In the genomic region with DNA sequence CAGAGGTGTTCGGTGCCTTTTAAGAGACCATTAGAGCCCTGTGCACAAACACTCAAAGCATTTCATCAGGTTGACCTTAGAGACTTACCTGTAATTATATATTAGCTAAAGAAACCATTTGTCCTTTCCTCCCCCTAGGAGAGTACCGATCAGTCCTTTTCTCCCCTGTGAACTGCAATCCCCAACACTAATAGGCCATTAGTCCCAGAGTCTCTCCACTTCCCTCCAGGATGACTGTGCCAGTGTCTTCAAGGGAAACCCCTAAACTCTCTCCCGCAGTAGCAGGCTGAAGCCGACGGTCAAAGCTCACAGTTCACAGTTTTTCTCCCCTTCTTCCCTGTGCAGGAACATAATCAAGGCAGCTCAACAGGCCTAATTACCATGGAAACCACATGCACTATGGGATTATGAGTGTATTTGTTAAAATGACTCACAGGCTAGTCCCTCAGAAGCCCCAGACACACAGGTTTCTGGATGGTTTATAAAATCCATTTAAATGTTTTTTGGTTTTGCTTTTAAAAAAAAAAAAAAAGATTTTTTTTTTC, we compare ENCODE assay signal across 9 mouse cellular contexts. TPM values are rescaled to one million over a fixed set of nuclear protein-coding genes. Genes with fewer than 3 reads are reported as not detected.
DNase-seq lines count a peak whose midpoint lies in the region; ATAC-seq and TF ChIP-seq lines count a peak whose summit lies in the region.
"Had no signal": no experiment of that assay in that cellular context is flagged by ENCODE, and none has a peak within 500 bp of the region (broad histone marks: within the 10 kb centered on the region; RNA-seq: fewer than 3 reads in every experiment).

No protein-coding gene starts in this region.

- no peak for TF ChIP-seq POLR2A in thymus, adult 2 months (IDR thresholded peaks at IDR 0.05; ENCODE audit: control insufficient read depth, extremely low read depth, insufficient read depth, low read length, poor library complexity)

- TF ChIP-seq CTCF in intestine, postnatal 0 days (IDR thresholded peaks at IDR 0.05; ENCODE audit: low read depth): no peak
- TF ChIP-seq CTCF in thymus, adult 2 months (IDR thresholded peaks at IDR 0.05; ENCODE audit: borderline replicate concordance, control insufficient read depth, extremely low read depth, insufficient read depth, low read length, poor library complexity): no peak

- no peak overlapping the region for H3K27ac ChIP-seq in embryonic facial prominence, embryonic 15.5 days (replicated peaks)
- H3K27ac ChIP-seq in intestine, postnatal 0 days (ENCODE audit: low read depth, low read length): no peak overlapping the region
- H3K27ac ChIP-seq in thymus, adult 2 months (ENCODE audit: control insufficient read depth, insufficient read depth, low read length): no peak overlapping the region

- intact Hi-C loops in heart, postnatal 14 days (cut with DNase I): no loop called here

- 0 out of 2 replicates have a peak, but pooled peaks have one; percentile 13 for ATAC-seq in embryonic facial prominence, embryonic 15.5 days (ENCODE audit: insufficient number of reproducible peaks, low FRiP score, low TSS enrichment, low read depth)
- ATAC-seq in intestine, postnatal 0 days: peak; percentile 78

- WGBS in embryonic facial prominence, embryonic 15.5 days: 32% methylated on average over 5 of the region's 5 CpGs
- 38% methylated on average over 5 of the region's 5 CpGs for WGBS in intestine, postnatal 0 days
- 94% methylated on average over 5 of the region's 5 CpGs for WGBS in thymus, adult 2 months

- peaks cover 23% of the 10 kb centered on the region for H3K4me1 ChIP-seq in embryonic facial prominence, embryonic 15.5 days
- H3K4me1 ChIP-seq in intestine, postnatal 0 days (replicated peaks; ENCODE audit: control insufficient read depth, insufficient read depth, low read length): peaks cover 7% of the 10 kb centered on the region
- peaks cover 18% of the 10 kb centered on the region for H3K4me1 ChIP-seq in thymus, adult 2 months (replicated peaks; ENCODE audit: control insufficient read depth, insufficient read depth, low read length)

- no peak overlapping the region for H3K4me2 ChIP-seq in embryonic facial prominence, embryonic 15.5 days (replicated peaks)
- no peak overlapping the region for H3K4me2 ChIP-seq in intestine, postnatal 0 days (replicated peaks; ENCODE audit: low read depth)

- H3K9me3 ChIP-seq in embryonic facial prominence, embryonic 15.5 days (replicated peaks): no peaks in the 10 kb centered on the region
- no peaks in the 10 kb centered on the region for H3K9me3 ChIP-seq in intestine, postnatal 0 days (ENCODE audit: control insufficient read depth)

- no peak overlapping the region for H3K9ac ChIP-seq in embryonic facial prominence, embryonic 15.5 days
- H3K9ac ChIP-seq in intestine, postnatal 0 days (ENCODE audit: low read depth, low read length): no peak overlapping the region

- DNase-seq in heart, adult 11 months: peak; percentile 64
- no peak for DNase-seq in heart, postnatal 14 days
- DNase-seq in 416B (ENCODE audit: low read depth): peak; percentile 36
- DNase-seq in kidney, adult 18-20 months: no peak
- DNase-seq in right cerebral cortex, postnatal 25 days: no peak
- DNase-seq in thymus, adult 2 months: no peak
- DNase-seq: kidney, adult 2 months had no signal

- no peaks in the 10 kb centered on the region for H3K27me3 ChIP-seq in embryonic facial prominence, embryonic 15.5 days
- H3K27me3 ChIP-seq in intestine, postnatal 0 days (replicated peaks; ENCODE audit: control insufficient read depth, insufficient read depth, low read length): no peaks in the 10 kb centered on the region
- no peaks in the 10 kb centered on the region for H3K27me3 ChIP-seq in thymus, adult 2 months (ENCODE audit: control insufficient read depth, insufficient read depth, low read length)

- H3K36me3 ChIP-seq in embryonic facial prominence, embryonic 15.5 days: no peaks in the 10 kb centered on the region
- H3K36me3 ChIP-seq in intestine, postnatal 0 days (ENCODE audit: control insufficient read depth, insufficient read depth): no peaks in the 10 kb centered on the region
- no peaks in the 10 kb centered on the region for H3K36me3 ChIP-seq in thymus, adult 2 months (ENCODE audit: control insufficient read depth, insufficient read depth, low read length)

- no peak overlapping the region for H3K4me3 ChIP-seq in embryonic facial prominence, embryonic 15.5 days (replicated peaks)
- H3K4me3 ChIP-seq in intestine, postnatal 0 days (ENCODE audit: low read depth, low read length): no peak overlapping the region
- H3K4me3 ChIP-seq in thymus, adult 2 months (ENCODE audit: control insufficient read depth, insufficient read depth, low read length): no peak overlapping the region

RNA-seq across cellular contexts. Expression of a gene that starts 13.4 kb away (rescaled TPM):
- total RNA-seq in heart, postnatal 14 days (2021): 10 to 100 TPM; 13.9 to 21.2 TPM
- polyA plus RNA-seq in embryonic facial prominence, embryonic 15.5 days (2015; fragmentation: Nextera tagmentation; extraction: Ambion mirVana): 56.9 and 67.6 TPM in 2 replicates
- 22.2 and 22.6 TPM in 2 replicates for polyA plus RNA-seq in intestine, postnatal 0 days (2015; fragmentation: Nextera tagmentation; extraction: Ambion mirVana)
- 12.3 and 14.0 TPM in 2 replicates for polyA plus RNA-seq in thymus, adult 2 months (2012; rRNA removed)

Comparison
In these comparisons a context has a peak if more than half of its experiments do, and no peak if none do; other contexts are left out.
1. DNase-seq: peak in heart, adult 11 months (single experiment) and 416B (single experiment); none in heart, postnatal 14 days (0 of 2), kidney, adult 18-20 months (single experiment), right cerebral cortex, postnatal 25 days (single experiment) and thymus, adult 2 months (single experiment).